ENCODE assay signal across 14 mouse cellular contexts in the genomic region with DNA sequence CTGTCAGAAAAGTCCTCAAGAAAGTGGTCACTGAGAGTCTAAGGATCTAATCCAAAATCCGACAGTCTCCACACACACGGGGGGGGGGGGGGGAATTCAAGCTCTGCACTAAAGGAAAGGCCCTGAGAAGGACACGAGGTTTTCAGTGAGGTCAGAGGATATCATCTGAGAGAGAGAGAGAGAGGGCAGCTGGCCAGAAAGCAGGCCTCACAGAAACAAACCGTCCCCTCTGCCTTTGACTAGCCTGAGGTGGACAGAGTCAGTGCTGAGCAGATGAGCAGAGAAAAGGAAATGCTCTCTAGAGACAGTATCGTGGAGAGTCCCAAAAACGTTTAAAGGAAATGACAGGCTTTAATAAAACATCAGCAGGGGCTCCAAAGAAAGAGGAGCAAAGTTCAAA.
A peak's percentile ranks its signal among the peaks of the same experiment; 100 is the strongest.
DNase-seq lines count a peak whose midpoint lies in the region; ATAC-seq and TF ChIP-seq lines count a peak whose summit lies in the region.
"Had no signal": no experiment of that assay in that cellular context is flagged by ENCODE, and none has a peak within 500 bp of the region (broad histone marks: within the 10 kb centered on the region; RNA-seq: fewer than 3 reads in every experiment).

No protein-coding gene starts in this region.

- ATAC-seq in hindbrain, postnatal 0 days: no peak
- ATAC-seq in midbrain, embryonic 16.5 days: no peak
- no peak for ATAC-seq in heart, embryonic 15.5 days (replicated peaks; ENCODE audit: insufficient number of reproducible peaks, insufficient read depth, low FRiP score, low read depth)
- ATAC-seq: CD4-positive, CD25-positive, alpha-beta regulatory T cell, adult 4 months; hindbrain, embryonic 16.5 days had no signal

- DNase-seq in hindbrain, embryonic 10.5 days (ENCODE audit: low spot score): no peak
- no peak for DNase-seq in hindbrain, postnatal 0 days (ENCODE audit: low spot score)
- no peak for DNase-seq in midbrain, embryonic 10.5 days (ENCODE audit: low spot score)
- DNase-seq in layer of hippocampus, adult 2 months (ENCODE audit: low spot score in 2 of 2): no peak
- DNase-seq in layer of hippocampus, adult 9-10 months (ENCODE audit: low spot score): no peak
- DNase-seq: cerebellum, adult 9-10 months; gastrocnemius, postnatal 36 days; lung, adult 2 months; right cerebral cortex, postnatal 14 days; thymus, adult 18-20 months had no signal

- no peak for TF ChIP-seq CTCF in hindbrain, postnatal 0 days (IDR thresholded peaks at IDR 0.05; ENCODE audit: low read depth)
- TF ChIP-seq CTCF in layer of hippocampus, adult 2 months (conservative IDR thresholded peaks at IDR 0.05): no peak

- no peaks in the 10 kb centered on the region for H3K36me3 ChIP-seq in hindbrain, embryonic 10.5 days
- H3K36me3 ChIP-seq in hindbrain, postnatal 0 days (ENCODE audit: insufficient read depth, low read length): no peaks in the 10 kb centered on the region
- no peaks in the 10 kb centered on the region for H3K36me3 ChIP-seq in midbrain, embryonic 10.5 days
- H3K36me3 ChIP-seq in midbrain, embryonic 16.5 days (ENCODE audit: control insufficient read depth, insufficient read depth, low read length): no peaks in the 10 kb centered on the region
- H3K36me3 ChIP-seq in heart, embryonic 15.5 days: no peaks in the 10 kb centered on the region

- 22% methylated on average over 6 of the region's 6 CpGs for WGBS in hindbrain, embryonic 10.5 days
- 26% methylated on average over 6 of the region's 6 CpGs for WGBS in hindbrain, postnatal 0 days
- WGBS in midbrain, embryonic 10.5 days: 21% methylated on average over 6 of the region's 6 CpGs
- WGBS in midbrain, embryonic 16.5 days: 16% methylated on average over 6 of the region's 6 CpGs
- 12% methylated on average over 6 of the region's 6 CpGs for WGBS in heart, embryonic 15.5 days

- no peaks in the 10 kb centered on the region for H3K27me3 ChIP-seq in hindbrain, embryonic 10.5 days (ENCODE audit: insufficient read depth, poor library complexity, severe bottlenecking)
- no peaks in the 10 kb centered on the region for H3K27me3 ChIP-seq in hindbrain, postnatal 0 days (ENCODE audit: insufficient read depth, low read length)
- H3K27me3 ChIP-seq in midbrain, embryonic 10.5 days (ENCODE audit: low read depth, poor library complexity, severe bottlenecking): no peaks in the 10 kb centered on the region
- H3K27me3 ChIP-seq in midbrain, embryonic 16.5 days (ENCODE audit: control insufficient read depth, insufficient read depth, low read depth, low read length): no peaks in the 10 kb centered on the region
- no peaks in the 10 kb centered on the region for H3K27me3 ChIP-seq in heart, embryonic 15.5 days

- H3K4me3 ChIP-seq in hindbrain, embryonic 10.5 days: no peak overlapping the region
- H3K4me3 ChIP-seq in hindbrain, postnatal 0 days (ENCODE audit: low read length): no peak overlapping the region
- no peak overlapping the region for H3K4me3 ChIP-seq in midbrain, embryonic 10.5 days
- H3K4me3 ChIP-seq in midbrain, embryonic 16.5 days (ENCODE audit: low read depth, low read length): no peak overlapping the region
- H3K4me3 ChIP-seq in heart, embryonic 15.5 days: no peak overlapping the region
- H3K4me3 ChIP-seq in layer of hippocampus, adult 2 months: no peak overlapping the region

- H3K4me2 ChIP-seq in hindbrain, postnatal 0 days (ENCODE audit: low read depth, low read length): no peak overlapping the region
- H3K4me2 ChIP-seq in midbrain, embryonic 16.5 days (ENCODE audit: low read length): no peak overlapping the region
- no peak overlapping the region for H3K4me2 ChIP-seq in heart, embryonic 15.5 days

- H3K9me3 ChIP-seq in hindbrain, embryonic 10.5 days: peaks cover 5% of the 10 kb centered on the region; the same call in 1 of the 2 replicates
- H3K9me3 ChIP-seq in hindbrain, postnatal 0 days (ENCODE audit: low read length): no peaks in the 10 kb centered on the region
- H3K9me3 ChIP-seq in midbrain, embryonic 10.5 days (replicated peaks): peaks cover 4% of the 10 kb centered on the region
- no peaks in the 10 kb centered on the region for H3K9me3 ChIP-seq in midbrain, embryonic 16.5 days (replicated peaks; ENCODE audit: control insufficient read depth, low read length, poor library complexity, severe bottlenecking)
- H3K9me3 ChIP-seq in heart, embryonic 15.5 days (replicated peaks): no peaks in the 10 kb centered on the region

- peaks cover 33% of the 10 kb centered on the region for H3K4me1 ChIP-seq in hindbrain, embryonic 10.5 days (replicated peaks)
- 0 out of 2 replicates have a peak, but pooled peaks cover 3% of the 10 kb centered on the region for H3K4me1 ChIP-seq in hindbrain, postnatal 0 days (ENCODE audit: insufficient read depth, low read length)
- peaks cover 39% of the 10 kb centered on the region for H3K4me1 ChIP-seq in midbrain, embryonic 10.5 days
- H3K4me1 ChIP-seq in midbrain, embryonic 16.5 days (ENCODE audit: control insufficient read depth, insufficient read depth, low read length): peaks cover 7% of the 10 kb centered on the region; the same call in 1 of the 2 replicates
- H3K4me1 ChIP-seq in heart, embryonic 15.5 days (replicated peaks): peaks cover 35% of the 10 kb centered on the region

- H3K27ac ChIP-seq in hindbrain, embryonic 10.5 days: peak overlapping the region; percentile 35; the same call in 1 of the 2 replicates
- H3K27ac ChIP-seq in hindbrain, postnatal 0 days: no peak overlapping the region
- peak overlapping the region; percentile 59 for H3K27ac ChIP-seq in midbrain, embryonic 10.5 days (replicated peaks)
- H3K27ac ChIP-seq in midbrain, embryonic 16.5 days (ENCODE audit: low read length): no peak overlapping the region
- H3K27ac ChIP-seq in heart, embryonic 15.5 days: peak overlapping the region; percentile 59
- no peak overlapping the region for H3K27ac ChIP-seq in layer of hippocampus, adult 2 months

- no peak overlapping the region for H3K9ac ChIP-seq in hindbrain, postnatal 0 days (replicated peaks; ENCODE audit: low read length)
- no peak overlapping the region for H3K9ac ChIP-seq in midbrain, embryonic 16.5 days (ENCODE audit: low read depth, low read length)
- H3K9ac ChIP-seq in heart, embryonic 15.5 days: no peak overlapping the region

Comparison
In these comparisons a context has a peak if more than half of its experiments do, and no peak if none do; other contexts are left out.
1. H3K27ac ChIP-seq: peak in hindbrain, embryonic 10.5 days (single experiment), midbrain, embryonic 10.5 days (single experiment) and heart, embryonic 15.5 days (single experiment); none in hindbrain, postnatal 0 days (single experiment), midbrain, embryonic 16.5 days (single experiment) and layer of hippocampus, adult 2 months (single experiment).